Mouse (Mus musculus) stomach, embryonic 14.5 days (tissue): ENCODE measurements around the gene Cenpe. TPM values are rescaled to one million over a fixed set of nuclear protein-coding genes. Genes with fewer than 3 reads are reported as not detected.

Experiments
- ATAC-seq: fragments of 200-750 bp; cut with Nextera tagmentation; 2 replicates; pipeline ENCODE4 v1.8.0; 2017; ENCODE audit warnings: low read depth, moderate TSS enrichment; ENCODE audit not compliant: insufficient number of reproducible peaks, insufficient read depth, low FRiP score
- H3K27ac ChIP-seq: fragments of 300-500 bp; sonication (generic); 2 replicates; pipeline ENCODE4 v1.5.1; 2014; ENCODE audit warnings: mild to moderate bottlenecking, low read length, moderate library complexity, mixed read lengths
- H3K27me3 ChIP-seq: fragments of 300-500 bp; sonication (generic); 2 replicates; pipeline ENCODE4 v1.6.1; 2014; ENCODE audit warnings: low read length, control low read depth, mixed read lengths; ENCODE audit not compliant: control insufficient read depth, insufficient read depth
- H3K36me3 ChIP-seq: fragments of 300-500 bp; sonication (generic); 2 replicates; pipeline ENCODE4 v1.6.1; 2014; ENCODE audit warnings: mild to moderate bottlenecking, control low read depth, low read length, moderate library complexity, mixed read lengths; ENCODE audit not compliant: control insufficient read depth, insufficient read depth
- H3K4me1 ChIP-seq: fragments of 300-500 bp; sonication (generic); 2 replicates; pipeline ENCODE4 v1.6.1; 2014; ENCODE audit warnings: low read length, control low read depth, mixed read lengths; ENCODE audit not compliant: control insufficient read depth, insufficient read depth
- H3K4me2 ChIP-seq: fragments of 300-500 bp; sonication (generic); replicated peaks from 2 replicates; pipeline ENCODE4 v1.6.1; 2014; ENCODE audit warnings: low read depth, low read length, control low read depth
- H3K4me3 ChIP-seq: fragments of 300-500 bp; sonication (generic); 2 replicates; pipeline ENCODE4 v1.5.1; 2014; ENCODE audit warnings: low read depth, low read length, control low read depth
- H3K9ac ChIP-seq: fragments of 300-500 bp; sonication (generic); replicated peaks from 2 replicates; pipeline ENCODE4 v1.6.1; 2014; ENCODE audit warnings: low read depth, mild to moderate bottlenecking, control low read depth, low read length, moderate library complexity, mixed read lengths
- H3K9me3 ChIP-seq: fragments of 300-500 bp; sonication (generic); 2 replicates; pipeline ENCODE4 v1.6.1; 2016; ENCODE audit warnings: low read depth, low read length, control low read depth; ENCODE audit not compliant: control insufficient read depth
- WGBS: fragments of 180-500 bp; shearing (Covaris S2); extraction: QIAGEN DNeasy Blood & Tissue Kit; methylation state at CpG from one replicate; pipeline ENCODE4 v1.1.7; 2014; 5-methylcytosine and 5-hydroxymethylcytosine counted together
- polyA plus RNA-seq: library from polyadenylated mRNA; unstranded; fragments of >200 nt; fragmentation: Nextera tagmentation; extraction: Ambion mirVana; gene quantifications from 2 replicates; pipeline ENCODE4 v1.2.1, GENCODE M21; 2014

The Cenpe gene
- polyA plus RNA-seq, 1 experiment from 2014 or later, result 33.1 TPM

GRCm38 (mm10) chr3:135288138-135288750 lies 75.9 kb downstream of the Cenpe start:
- no peak overlapping the region for H3K4me2 ChIP-seq
- H3K36me3 ChIP-seq, result no peaks in the 10 kb centered on the region
- no peaks in the 10 kb centered on the region for H3K4me1 ChIP-seq
- ATAC-seq, result no peak
- WGBS, result 83% methylated on average over 8 of the region's 8 CpGs
- H3K9me3 ChIP-seq, result no peaks in the 10 kb centered on the region
- no peak overlapping the region for H3K9ac ChIP-seq
- H3K27me3 ChIP-seq, result no peaks in the 10 kb centered on the region
- H3K4me3 ChIP-seq, result no peak overlapping the region
- H3K27ac ChIP-seq, result no peak overlapping the region

DNA sequence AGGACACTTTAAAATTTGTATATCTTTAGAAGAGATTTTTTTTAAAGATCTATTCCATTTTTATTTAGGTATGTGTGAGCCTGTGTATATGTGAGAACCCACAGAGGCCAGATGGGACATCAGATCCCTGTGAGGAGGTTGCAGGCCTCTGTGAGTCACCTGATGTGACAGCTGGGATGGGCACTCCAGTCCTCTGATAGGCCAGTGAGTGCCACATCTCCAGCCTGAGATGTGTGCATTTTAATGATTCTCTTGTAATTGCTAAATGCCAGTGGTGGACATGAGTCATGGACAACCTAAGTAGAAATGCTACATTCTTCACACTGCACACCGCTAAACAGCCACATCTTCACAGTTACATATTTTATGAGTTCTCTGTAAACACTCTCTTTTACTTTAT lies 76.8 kb downstream of the Cenpe start:
- no peak overlapping the region for H3K27ac ChIP-seq
- H3K4me1 ChIP-seq, result no peaks in the 10 kb centered on the region
- H3K9me3 ChIP-seq, result no peaks in the 10 kb centered on the region
- no peak overlapping the region for H3K4me2 ChIP-seq
- no peaks in the 10 kb centered on the region for H3K36me3 ChIP-seq
- 75% methylated on average over 1 of the region's 1 CpGs for WGBS
- no peak for ATAC-seq
- H3K27me3 ChIP-seq, result no peaks in the 10 kb centered on the region
- no peak overlapping the region for H3K9ac ChIP-seq
- H3K4me3 ChIP-seq, result no peak overlapping the region

GRCm38 (mm10) chr3:135290249-135290894 lies 78.0 kb downstream of the Cenpe start:
- 90% methylated on average over 7 of the region's 7 CpGs for WGBS
- Histone ChIP-seq H3K4me2 (no peak overlapping the region), H3K27me3 (no peaks in the 10 kb centered on the region), H3K9ac (no peak overlapping the region), H3K36me3 (no peaks in the 10 kb centered on the region), H3K9me3 (no peaks in the 10 kb centered on the region), H3K4me3 (no peak overlapping the region), H3K4me1 (no peaks in the 10 kb centered on the region), H3K27ac (no peak overlapping the region)
- ATAC-seq, result peak; percentile 53; the same call in 1 of the 2 replicates

DNA sequence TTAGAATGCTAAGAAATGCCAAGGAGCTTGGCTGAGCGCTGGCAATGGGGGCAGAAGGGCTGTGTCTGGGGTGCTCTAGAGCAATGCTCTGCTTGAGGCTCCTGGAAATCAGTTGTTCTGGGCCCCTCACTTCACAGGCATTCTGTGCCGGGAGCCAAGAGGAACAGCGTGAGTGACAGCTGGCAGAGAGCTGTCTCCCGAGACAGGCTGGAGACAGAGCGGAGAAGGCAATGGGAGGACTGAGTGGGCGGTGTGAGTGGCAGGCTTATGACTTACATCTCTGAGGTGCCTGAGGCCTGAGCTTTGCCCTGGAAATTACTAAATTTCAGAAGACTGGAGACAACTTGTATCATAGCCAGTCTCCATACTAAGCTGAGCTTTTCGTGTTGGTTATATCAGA lies 81.4 kb downstream of the Cenpe start:
- Histone ChIP-seq H3K9me3 (no peaks in the 10 kb centered on the region), H3K27me3 (no peaks in the 10 kb centered on the region), H3K4me3 (no peak overlapping the region), H3K9ac (no peak overlapping the region), H3K36me3 (no peaks in the 10 kb centered on the region), H3K4me1 (no peaks in the 10 kb centered on the region), H3K4me2 (no peak overlapping the region), H3K27ac (no peak overlapping the region)
- WGBS, result 61% methylated on average over 7 of the region's 7 CpGs
- ATAC-seq, result no peak

DNA sequence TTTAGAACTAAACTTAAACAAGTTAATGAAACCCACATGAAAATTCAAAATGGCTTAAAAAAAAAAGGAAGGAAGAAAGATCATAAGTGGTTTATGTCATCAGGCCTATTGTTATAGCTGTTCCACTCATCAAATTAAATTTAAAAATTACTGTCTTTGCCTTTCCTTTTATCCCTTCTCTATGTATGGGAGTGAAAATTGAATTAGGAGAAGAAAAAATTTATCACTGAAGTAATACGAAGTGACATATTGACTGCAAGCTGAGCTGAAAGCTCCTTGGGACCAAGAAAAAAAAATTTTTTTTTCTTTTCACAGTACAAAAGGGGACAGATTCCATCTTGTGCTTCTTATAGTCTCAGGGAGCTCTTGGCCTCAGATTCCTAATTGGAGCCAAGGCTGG lies 83.2 kb downstream of the Cenpe start:
- WGBS, result 91% methylated on average over 1 of the region's 1 CpGs
- Histone ChIP-seq H3K27me3 (no peaks in the 10 kb centered on the region), H3K4me1 (no peaks in the 10 kb centered on the region), H3K9ac (no peak overlapping the region), H3K4me3 (no peak overlapping the region), H3K27ac (no peak overlapping the region), H3K9me3 (no peaks in the 10 kb centered on the region), H3K4me2 (no peak overlapping the region), H3K36me3 (no peaks in the 10 kb centered on the region)
- ATAC-seq, result no peak

GRCm38 (mm10) chr3:135298560-135298959 lies 86.2 kb downstream of the Cenpe start:
- Histone ChIP-seq H3K4me2 (no peak overlapping the region), H3K27ac (no peak overlapping the region), H3K9ac (no peak overlapping the region), H3K4me1 (no peaks in the 10 kb centered on the region), H3K4me3 (no peak overlapping the region), H3K27me3 (no peaks in the 10 kb centered on the region), H3K9me3 (no peaks in the 10 kb centered on the region), H3K36me3 (no peaks in the 10 kb centered on the region)
- ATAC-seq, result no peak
- WGBS, result 81% methylated on average over 3 of the region's 3 CpGs

- H3K9ac ChIP-seq, result no peak overlapping the region
- 58% methylated on average over 6 of the region's 6 CpGs for WGBS
- no peak overlapping the region for H3K4me2 ChIP-seq
- no peaks in the 10 kb centered on the region for H3K27me3 ChIP-seq
- H3K4me1 ChIP-seq, result no peaks in the 10 kb centered on the region
- no peak overlapping the region for H3K27ac ChIP-seq
- no peak for ATAC-seq
- no peak overlapping the region for H3K4me3 ChIP-seq
- H3K36me3 ChIP-seq, result no peaks in the 10 kb centered on the region
- no peaks in the 10 kb centered on the region for H3K9me3 ChIP-seq
Measured at GRCm38 (mm10) chr3:135300081-135300480, 87.7 kb downstream of the Cenpe start.

DNA sequence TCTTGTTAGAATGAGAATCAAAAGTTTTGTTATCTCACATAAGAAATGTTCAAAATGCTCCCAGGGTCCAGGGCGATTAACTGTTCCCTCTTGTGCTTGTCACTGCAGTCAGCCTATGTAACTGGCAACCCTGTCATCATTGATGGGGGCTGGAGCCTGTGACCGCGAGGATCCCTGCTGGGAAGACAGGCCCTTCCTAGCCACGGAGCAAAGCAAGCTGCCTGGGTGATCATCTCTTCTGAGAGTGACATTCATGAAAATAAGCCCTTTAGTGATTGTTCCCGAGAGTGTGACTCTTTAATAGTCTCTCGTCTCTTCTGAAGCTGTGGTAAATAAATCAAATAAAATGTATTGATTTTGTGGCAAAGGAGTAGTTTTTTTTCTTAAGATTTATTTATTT lies 91.7 kb downstream of the Cenpe start:
- no peaks in the 10 kb centered on the region for H3K27me3 ChIP-seq
- H3K4me3 ChIP-seq, result no peak overlapping the region
- WGBS, result 39% methylated on average over 6 of the region's 6 CpGs
- ATAC-seq, result no peak
- H3K27ac ChIP-seq, result no peak overlapping the region
- no peak overlapping the region for H3K9ac ChIP-seq
- H3K36me3 ChIP-seq, result no peaks in the 10 kb centered on the region
- no peaks in the 10 kb centered on the region for H3K4me1 ChIP-seq
- no peaks in the 10 kb centered on the region for H3K9me3 ChIP-seq
- no peak overlapping the region for H3K4me2 ChIP-seq

GRCm38 (mm10) chr3:135304566-135304965 lies 92.2 kb downstream of the Cenpe start:
- no peak for ATAC-seq
- 30% methylated on average over 9 of the region's 9 CpGs for WGBS
- no peaks in the 10 kb centered on the region for H3K4me1 ChIP-seq
- no peak overlapping the region for H3K4me3 ChIP-seq
- no peak overlapping the region for H3K9ac ChIP-seq
- no peaks in the 10 kb centered on the region for H3K27me3 ChIP-seq
- H3K36me3 ChIP-seq, result no peaks in the 10 kb centered on the region
- no peak overlapping the region for H3K27ac ChIP-seq
- H3K9me3 ChIP-seq, result no peaks in the 10 kb centered on the region
- no peak overlapping the region for H3K4me2 ChIP-seq
